Mouse (Mus musculus) forebrain, embryonic 10.5 days (tissue): ENCODE data around the gene Creg2. TPM values are rescaled to one million over a fixed set of nuclear protein-coding genes. Genes with fewer than 3 reads are reported as not detected.
"Not testable (repeated sequence)": the region's sequence is repeated elsewhere in the genome, so short reads cannot be mapped to it uniquely, and the experiment has no call there.

Experiments used
- DNase-seq: peaks from one replicate; pipeline ENCODE4 v3.0.0-alpha.2; 2017; ENCODE audit warnings: low spot score; ENCODE audit errors: extremely low spot score
- H3K27ac ChIP-seq: fragments of 300-500 bp; sonication (generic); 2 replicates; pipeline ENCODE4 v1.5.1; 2016; ENCODE audit warnings: mild to moderate bottlenecking
- H3K27me3 ChIP-seq: fragments of 300-500 bp; sonication (generic); 2 replicates; pipeline ENCODE4 v1.6.1; 2016; ENCODE audit warnings: mild to moderate bottlenecking; ENCODE audit not compliant: poor library complexity, severe bottlenecking
- H3K36me3 ChIP-seq: fragments of 300-500 bp; sonication (generic); replicated peaks from 2 replicates; pipeline ENCODE4 v1.6.1; 2016; ENCODE audit warnings: mild to moderate bottlenecking, moderate library complexity
- H3K4me1 ChIP-seq: fragments of 300-500 bp; sonication (generic); 2 replicates; pipeline ENCODE4 v1.6.1; 2016
- H3K4me3 ChIP-seq: fragments of 300-500 bp; sonication (generic); 2 replicates; pipeline ENCODE4 v1.5.1; 2016; ENCODE audit warnings: mild to moderate bottlenecking, moderate library complexity
- H3K9me3 ChIP-seq: fragments of 300-500 bp; sonication (generic); 2 replicates; pipeline ENCODE4 v1.6.1; 2016; ENCODE audit warnings: mild to moderate bottlenecking, moderate library complexity
- WGBS: fragments of 180-500 bp; shearing (Covaris S2); methylation state at CpG from one replicate; pipeline ENCODE4 v1.1.7; 2016; 5-methylcytosine and 5-hydroxymethylcytosine counted together
- polyA plus RNA-seq: library from polyadenylated mRNA; unstranded; fragments of >200 nt; fragmentation: Nextera tagmentation; extraction: Ambion mirVana; gene quantifications from 2 replicates; pipeline ENCODE4 v1.2.1, GENCODE M21; 2016

Creg2 gene
- polyA plus RNA-seq, 1 experiment from 2014 or later, result 0.05 TPM

DNA sequence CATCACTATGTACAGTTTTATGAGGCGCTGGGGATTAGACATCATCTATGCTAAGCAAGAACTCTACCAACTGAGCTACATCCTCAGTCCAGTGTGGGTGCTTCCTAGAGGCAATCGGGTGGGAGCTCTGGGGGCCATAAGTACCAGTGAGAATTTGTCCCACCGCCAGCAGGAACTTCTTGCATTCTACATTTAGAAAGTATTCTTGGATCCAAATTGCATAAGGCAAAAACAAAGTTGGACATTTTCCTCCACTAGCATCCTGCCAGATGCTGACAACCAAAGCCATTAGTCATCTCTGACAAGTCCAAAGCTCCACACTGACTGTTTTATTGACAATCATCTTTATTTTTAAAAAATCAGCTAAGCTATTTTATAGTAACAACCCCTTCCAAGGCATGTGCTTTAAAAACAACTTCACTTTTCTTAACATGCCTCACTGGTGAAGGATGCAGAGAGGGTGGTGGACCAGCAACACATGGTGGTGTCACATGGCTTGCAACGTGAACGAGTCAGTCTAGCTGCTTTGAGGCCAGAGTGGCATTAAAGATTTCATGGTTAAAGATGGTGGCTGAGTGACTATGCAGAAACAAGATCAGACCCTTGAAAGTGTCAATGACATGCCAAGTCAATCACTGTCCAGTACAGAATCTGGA lies 25.1 kb upstream of the Creg2 start:
- Histone ChIP-seq H3K27ac (no peak overlapping the region), H3K4me3 (no peak overlapping the region), H3K27me3 (no peaks in the 10 kb centered on the region), H3K36me3 (no peaks in the 10 kb centered on the region), H3K9me3 (no peaks in the 10 kb centered on the region), H3K4me1 (peaks cover 8% of the 10 kb centered on the region; the same call in 1 of the 2 replicates)
- no peak for DNase-seq
- 94% methylated on average over 5 of the region's 5 CpGs for WGBS

GRCm38 (mm10) chr1:39672362-39673105 lies 21.3 kb upstream of the Creg2 start:
- Histone ChIP-seq H3K27ac (0 out of 2 replicates have a peak overlapping the region, but pooled peaks have one; percentile 11), H3K27me3 (no peaks in the 10 kb centered on the region), H3K4me3 (no peak overlapping the region), H3K9me3 (peaks cover 5% of the 10 kb centered on the region; the same call in 1 of the 2 replicates), H3K4me1 (peaks cover 3% of the 10 kb centered on the region; the same call in 1 of the 2 replicates), H3K36me3 (no peaks in the 10 kb centered on the region)
- DNase-seq, result no peak
- 83% methylated on average over 9 of the region's 9 CpGs for WGBS

DNA sequence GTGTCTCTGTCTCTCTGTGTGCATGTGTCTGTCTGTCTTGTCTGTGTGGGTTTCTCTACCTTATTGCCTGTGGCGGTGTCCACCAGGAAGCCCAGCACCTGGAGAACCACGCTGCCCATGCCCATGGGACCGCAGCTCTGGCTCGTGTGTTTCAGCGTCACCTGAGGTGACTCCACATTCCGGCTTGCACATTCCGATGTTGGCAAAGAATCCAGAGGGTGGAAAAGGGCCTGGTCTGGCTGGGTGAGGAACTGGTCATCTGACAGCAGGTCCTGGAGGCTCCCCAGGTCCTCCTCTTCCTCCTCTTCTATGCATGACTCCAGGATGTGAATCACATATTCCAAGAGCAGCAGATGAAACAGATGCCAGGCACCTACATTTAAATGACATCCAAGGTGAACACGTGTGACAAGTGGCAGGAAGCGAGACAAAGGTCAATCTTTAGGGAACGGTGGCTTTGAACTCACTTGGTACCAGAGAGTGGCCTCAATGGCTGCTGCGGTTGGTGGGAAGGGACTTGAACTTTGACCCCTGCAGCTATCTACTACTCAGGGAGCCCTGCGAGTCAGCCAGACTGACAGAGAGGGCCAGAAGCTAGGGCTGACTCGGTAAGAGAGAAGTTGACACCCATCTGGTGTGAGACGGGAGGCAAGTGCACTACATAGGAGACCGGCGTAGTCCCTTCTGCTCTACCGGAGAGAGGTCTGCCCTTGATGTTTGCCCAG lies 19.1 kb upstream of the Creg2 start:
- WGBS, result 91% methylated on average over 17 of the region's 17 CpGs
- H3K9me3 ChIP-seq, result peaks cover 5% of the 10 kb centered on the region; the same call in 1 of the 2 replicates
- H3K27me3 ChIP-seq, result no peaks in the 10 kb centered on the region
- peaks cover 3% of the 10 kb centered on the region; the same call in 1 of the 2 replicates for H3K4me1 ChIP-seq
- H3K27ac ChIP-seq, result no peak overlapping the region
- no peak overlapping the region for H3K4me3 ChIP-seq
- no peak for DNase-seq
- H3K36me3 ChIP-seq, result no peaks in the 10 kb centered on the region

DNA sequence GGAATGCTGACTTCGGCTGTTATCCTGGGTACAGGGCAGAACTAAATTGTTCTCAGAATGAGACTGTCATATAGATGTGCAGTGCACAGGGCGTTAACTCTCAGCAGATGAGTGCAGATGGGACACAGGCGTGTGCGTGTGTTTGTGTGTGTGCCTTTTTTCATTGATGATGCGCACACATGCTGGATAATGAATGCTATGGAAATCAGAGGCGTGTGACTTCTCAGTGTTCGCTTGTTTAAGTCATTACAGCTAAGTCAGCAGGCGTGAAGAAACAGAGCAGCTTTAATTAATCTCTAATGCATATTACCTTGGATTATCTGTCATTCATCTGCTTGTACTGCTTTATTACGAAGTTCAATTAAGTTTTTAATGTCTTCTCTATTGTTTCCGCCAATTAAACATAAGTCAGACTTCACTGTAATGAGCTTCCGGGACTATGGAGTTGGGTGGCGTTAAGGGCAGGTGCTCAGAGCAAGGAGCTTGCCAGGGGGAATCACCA lies 15.5 kb upstream of the Creg2 start:
- Histone ChIP-seq H3K27me3 (no peaks in the 10 kb centered on the region), H3K27ac (no peak overlapping the region), H3K36me3 (no peaks in the 10 kb centered on the region), H3K9me3 (peaks cover 5% of the 10 kb centered on the region; the same call in 1 of the 2 replicates), H3K4me1 (no peaks in the 10 kb centered on the region), H3K4me3 (no peak overlapping the region)
- no peak for DNase-seq
- WGBS, result 85% methylated on average over 12 of the region's 12 CpGs

- Histone ChIP-seq H3K4me3 (no peak overlapping the region), H3K27ac (no peak overlapping the region), H3K36me3 (no peaks in the 10 kb centered on the region), H3K9me3 (no peaks in the 10 kb centered on the region), H3K4me1 (no peaks in the 10 kb centered on the region), H3K27me3 (no peaks in the 10 kb centered on the region)
- 90% methylated on average over 7 of the region's 7 CpGs for WGBS
- DNase-seq, result no peak
These were observed 12.9 kb upstream of the Creg2 start for GRCm38 (mm10) chr1:39664039-39664625.

DNA sequence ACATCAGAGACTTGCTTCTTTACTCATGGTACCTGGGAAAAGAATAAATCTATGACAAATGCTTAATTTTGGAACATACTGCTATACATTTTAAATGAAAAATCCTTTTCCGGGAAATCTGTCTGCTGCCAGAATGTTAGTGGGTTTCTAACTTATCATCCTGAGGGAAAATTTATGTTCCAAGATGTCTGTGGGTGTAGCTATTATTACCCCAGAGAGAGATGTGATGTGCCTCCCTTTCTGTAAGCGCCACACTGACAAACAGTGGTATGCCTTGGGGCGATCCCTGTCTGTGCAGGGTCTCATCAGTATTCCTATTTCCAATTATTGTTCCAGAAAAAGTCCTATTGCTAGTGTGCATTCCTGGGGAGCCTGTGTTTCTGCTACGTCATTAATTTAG lies 11.8 kb upstream of the Creg2 start:
- no peaks in the 10 kb centered on the region for H3K9me3 ChIP-seq
- no peak for DNase-seq
- no peaks in the 10 kb centered on the region for H3K36me3 ChIP-seq
- H3K27me3 ChIP-seq, result no peaks in the 10 kb centered on the region
- no peak overlapping the region for H3K4me3 ChIP-seq
- no peak overlapping the region for H3K27ac ChIP-seq
- no peaks in the 10 kb centered on the region for H3K4me1 ChIP-seq
- WGBS, result 93% methylated on average over 4 of the region's 4 CpGs

GRCm38 (mm10) chr1:39656976-39657529 lies 5.8 kb upstream of the Creg2 start:
- DNase-seq, result no peak
- H3K27me3 ChIP-seq, result peaks cover 7% of the 10 kb centered on the region
- no peaks in the 10 kb centered on the region for H3K4me1 ChIP-seq
- 91% methylated on average over 6 of the region's 6 CpGs for WGBS
- no peak overlapping the region for H3K4me3 ChIP-seq
- no peak overlapping the region for H3K27ac ChIP-seq
- H3K9me3 ChIP-seq, result no peaks in the 10 kb centered on the region
- no peaks in the 10 kb centered on the region for H3K36me3 ChIP-seq

GRCm38 (mm10) chr1:39654901-39655300 lies 3.6 kb upstream of the Creg2 start:
- DNase-seq, H3K36me3 ChIP-seq, H3K27ac ChIP-seq, H3K4me3 ChIP-seq, H3K9me3 ChIP-seq: not testable (repeated sequence)
- Histone ChIP-seq H3K4me1 (peaks cover 14% of the 10 kb centered on the region), H3K27me3 (peaks cover 29% of the 10 kb centered on the region)
- 89% methylated on average over 18 of the region's 18 CpGs for WGBS

GRCm38 (mm10) chr1:39653028-39653427 lies 1.8 kb upstream of the Creg2 start:
- Histone ChIP-seq H3K9me3 (no peaks in the 10 kb centered on the region), H3K27me3 (peaks cover 45% of the 10 kb centered on the region), H3K4me1 (peaks cover 17% of the 10 kb centered on the region), H3K36me3 (no peaks in the 10 kb centered on the region), H3K27ac (no peak overlapping the region), H3K4me3 (no peak overlapping the region)
- DNase-seq, result no peak
- WGBS, result 92% methylated on average over 4 of the region's 4 CpGs

GRCm38 (mm10) chr1:39650435-39651240 lies 636 bp downstream of the Creg2 start:
- peak; percentile 77 for DNase-seq
- no peaks in the 10 kb centered on the region for H3K36me3 ChIP-seq
- H3K9me3 ChIP-seq, result no peaks in the 10 kb centered on the region
- peak overlapping the region; percentile 74 for H3K4me3 ChIP-seq
- 1% methylated on average over 72 of the region's 73 CpGs for whole genome bisulfite sequencing
- peaks cover 24% of the 10 kb centered on the region for H3K4me1 ChIP-seq
- H3K27me3 ChIP-seq, result peaks cover 58% of the 10 kb centered on the region
- peak overlapping the region; percentile 60 for H3K27ac ChIP-seq

DNA sequence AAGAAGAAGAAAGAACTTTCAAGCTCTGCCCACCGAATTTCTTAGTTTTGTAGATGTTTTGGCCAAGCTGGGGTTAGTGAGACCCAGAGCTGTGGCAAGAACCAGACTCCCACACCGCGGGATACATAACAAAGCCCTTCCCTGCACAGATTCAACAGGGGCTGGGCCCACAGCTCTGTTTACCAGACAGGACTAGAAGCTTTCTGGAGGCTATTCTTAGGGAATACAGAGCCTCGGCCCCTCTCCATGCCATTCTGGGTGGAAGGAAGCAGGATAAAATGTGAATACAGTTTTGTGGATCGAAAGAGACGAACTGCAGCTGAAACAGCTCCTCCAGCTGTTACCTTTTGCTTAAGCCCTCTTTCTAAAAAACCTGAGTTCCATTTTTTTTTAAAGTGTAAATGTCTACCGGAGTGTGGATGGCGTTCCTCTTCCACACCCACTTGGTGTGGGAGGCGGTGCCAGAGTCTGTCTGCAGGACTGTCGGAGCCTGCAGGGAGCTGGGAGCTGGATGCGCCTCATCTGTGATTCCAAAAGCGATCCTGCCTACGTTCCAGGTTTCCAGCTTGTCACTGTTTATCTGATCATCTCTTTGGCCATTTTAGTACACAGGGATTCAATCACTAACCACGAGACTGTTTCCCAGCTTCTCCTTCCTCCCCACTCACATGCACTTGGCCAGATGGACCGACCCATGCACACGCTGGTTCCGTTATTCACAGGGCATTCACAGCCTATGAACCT lies 1.4 kb downstream of the Creg2 start:
- Histone ChIP-seq H3K4me1 (peaks cover 24% of the 10 kb centered on the region), H3K4me3 (peak overlapping the region; percentile 74), H3K36me3 (no peaks in the 10 kb centered on the region), H3K27ac (peak overlapping the region; percentile 60; the same call in 1 of the 2 replicates), H3K27me3 (peaks cover 58% of the 10 kb centered on the region), H3K9me3 (no peaks in the 10 kb centered on the region)
- WGBS, result 24% methylated on average over 17 of the region's 17 CpGs
- no peak for DNase-seq
